Comparison of ENCODE assay signal across 13 mouse cellular contexts in genomic region chr11:76484033-76484432, GRCm38 (mm10).
A peak's percentile ranks its signal among the peaks of the same experiment; 100 is the strongest.
DNase-seq lines count a peak whose midpoint lies in the region; ATAC-seq and TF ChIP-seq lines count a peak whose summit lies in the region.
"Had no signal": no experiment of that assay in that cellular context is flagged by ENCODE, and none has a peak within 500 bp of the region (broad histone marks: within the 10 kb centered on the region; RNA-seq: fewer than 3 reads in every experiment).

No protein-coding gene starts in this region.

- TF ChIP-seq CTCF in bone marrow macrophage, adult 2 months (IDR thresholded peaks at IDR 0.05; ENCODE audit: low read depth, low read length): no peak

- no peaks in the 10 kb centered on the region for H3K27me3 ChIP-seq in heart, embryonic 11.5 days (ENCODE audit: control insufficient read depth, insufficient read depth, low read length)
- no peaks in the 10 kb centered on the region for H3K27me3 ChIP-seq in lung, embryonic 15.5 days
- no peaks in the 10 kb centered on the region for H3K27me3 ChIP-seq in stomach, embryonic 14.5 days (ENCODE audit: control insufficient read depth, insufficient read depth, low read length)

- DNase-seq in heart, postnatal 4 days: no peak
- DNase-seq in lung, adult 18-20 months: no peak
- no peak for DNase-seq in left cerebral cortex, adult 18-20 months (ENCODE audit: low spot score in 2 of 2)
- no peak for DNase-seq in ovary, postnatal 36 days (ENCODE audit: low spot score)
- DNase-seq: adrenal gland, adult 8-10 months; heart, postnatal 10 days; thymus, adult 2 months had no signal

- H3K36me3 ChIP-seq in heart, embryonic 11.5 days (ENCODE audit: control insufficient read depth, insufficient read depth, low read length): 0 out of 2 replicates have a peak, but pooled peaks cover 3% of the 10 kb centered on the region
- peaks cover 10% of the 10 kb centered on the region; the same call in 1 of the 2 replicates for H3K36me3 ChIP-seq in lung, embryonic 15.5 days
- H3K36me3 ChIP-seq in stomach, embryonic 14.5 days (ENCODE audit: control insufficient read depth, insufficient read depth, low read length): peaks cover 19% of the 10 kb centered on the region

- no peaks in the 10 kb centered on the region for H3K9me3 ChIP-seq in heart, embryonic 11.5 days (replicated peaks; ENCODE audit: control insufficient read depth, low read length)
- H3K9me3 ChIP-seq in lung, embryonic 15.5 days: no peaks in the 10 kb centered on the region
- H3K9me3 ChIP-seq in stomach, embryonic 14.5 days (ENCODE audit: control insufficient read depth, low read depth, low read length): no peaks in the 10 kb centered on the region

- no peak overlapping the region for H3K4me3 ChIP-seq in heart, embryonic 11.5 days (ENCODE audit: low read depth, low read length)
- no peak overlapping the region for H3K4me3 ChIP-seq in lung, embryonic 15.5 days
- no peak overlapping the region for H3K4me3 ChIP-seq in bone marrow macrophage, adult 2 months (ENCODE audit: insufficient read depth, low read length)
- no peak overlapping the region for H3K4me3 ChIP-seq in stomach, embryonic 14.5 days (ENCODE audit: low read depth, low read length)
- H3K4me3 ChIP-seq: myocyte had no signal

- TF ChIP-seq POLR2A in bone marrow macrophage, adult 2 months (IDR thresholded peaks at IDR 0.05; ENCODE audit: borderline replicate concordance, low read depth, low read length): no peak

- ATAC-seq in heart, embryonic 11.5 days (replicated peaks; ENCODE audit: insufficient number of reproducible peaks, low FRiP score, low TSS enrichment): no peak
- no peak for ATAC-seq in lung, embryonic 15.5 days (ENCODE audit: borderline replicate concordance, extremely low read depth, low FRiP score, low TSS enrichment)
- no peak for ATAC-seq in stomach, embryonic 14.5 days (ENCODE audit: insufficient number of reproducible peaks, insufficient read depth, low FRiP score, low read depth)
- ATAC-seq: inflammation-experienced regulatory T-cells, adult 6 months had no signal

- peaks cover 49% of the 10 kb centered on the region for H3K4me1 ChIP-seq in heart, embryonic 11.5 days (ENCODE audit: control insufficient read depth, insufficient read depth, low read length)
- H3K4me1 ChIP-seq in lung, embryonic 15.5 days: peaks cover 32% of the 10 kb centered on the region
- peaks cover 68% of the 10 kb centered on the region for H3K4me1 ChIP-seq in bone marrow macrophage, adult 2 months (ENCODE audit: control insufficient read depth, insufficient read depth, low read length)
- H3K4me1 ChIP-seq in stomach, embryonic 14.5 days (ENCODE audit: control insufficient read depth, insufficient read depth, low read length): peaks cover 18% of the 10 kb centered on the region; the same call in 1 of the 2 replicates

- H3K4me2 ChIP-seq in heart, embryonic 11.5 days: no peak overlapping the region
- no peak overlapping the region for H3K4me2 ChIP-seq in lung, embryonic 15.5 days
- no peak overlapping the region for H3K4me2 ChIP-seq in stomach, embryonic 14.5 days (replicated peaks; ENCODE audit: low read depth, low read length)

- peak overlapping the region; percentile 72 for H3K27ac ChIP-seq in heart, embryonic 11.5 days (ENCODE audit: low read depth, low read length)
- H3K27ac ChIP-seq in lung, embryonic 15.5 days: peak overlapping the region; percentile 81
- peak overlapping the region; percentile 87; the same call in 1 of the 2 replicates for H3K27ac ChIP-seq in bone marrow macrophage, adult 2 months (ENCODE audit: insufficient read depth, low read depth, low read length)
- peak overlapping the region; percentile 86 for H3K27ac ChIP-seq in stomach, embryonic 14.5 days (ENCODE audit: low read length)

- H3K9ac ChIP-seq in heart, embryonic 11.5 days (ENCODE audit: low read depth, low read length): no peak overlapping the region
- no peak overlapping the region for H3K9ac ChIP-seq in lung, embryonic 15.5 days
- H3K9ac ChIP-seq in stomach, embryonic 14.5 days (replicated peaks; ENCODE audit: low read depth, low read length): no peak overlapping the region

- 32% methylated on average over 2 of the region's 2 CpGs for WGBS in heart, embryonic 11.5 days (ENCODE audit: insufficient replicate concordance)
- 51% methylated on average over 2 of the region's 2 CpGs for WGBS in lung, embryonic 15.5 days
- 60% methylated on average over 2 of the region's 2 CpGs for WGBS in stomach, embryonic 14.5 days
